Mouse (Mus musculus): ENCODE measurements around the gene Kdm8.
A peak's percentile ranks its signal among the peaks of the same experiment; 100 is the strongest.
"Not testable (repeated sequence)": the region's sequence is repeated elsewhere in the genome, so short reads cannot be mapped to it uniquely, and the experiment has no call there.

Gene Kdm8

GRCm38 (mm10) chr7:125444464-125445401 lies at the start of gene Kdm8:
Gene Kdm8 (plus strand): TSS chr7:125444676.
- DNase-seq (ENCODE audit: low spot score in 2 of 2) = peak; percentile 77 to 86

GRCm38 (mm10) chr7:125398116-125398515 lies 46.4 kb upstream of the Kdm8 start:
- no peak for DNase-seq (ENCODE audit: low spot score in 2 of 2)

- DNase-seq (ENCODE audit: low spot score in 2 of 2) = peak in 1 of 2 experiments; percentile 6
Observed at GRCm38 (mm10) chr7:125398687-125399086, 45.8 kb upstream of the Kdm8 start.

GRCm38 (mm10) chr7:125407136-125407535 lies 37.3 kb upstream of the Kdm8 start:
- no peak for DNase-seq (ENCODE audit: low spot score in 2 of 2)

GRCm38 (mm10) chr7:125415087-125415486 lies 29.4 kb upstream of the Kdm8 start:
- DNase-seq (ENCODE audit: low spot score in 2 of 2) = no peak

- DNase-seq (ENCODE audit: low spot score in 2 of 2) = no peak
Observed at GRCm38 (mm10) chr7:125415776-125416175, 28.7 kb upstream of the Kdm8 start.

GRCm38 (mm10) chr7:125416762-125417161 lies 27.7 kb upstream of the Kdm8 start:
- no peak for DNase-seq (ENCODE audit: low spot score in 2 of 2)

- no peak for DNase-seq (ENCODE audit: low spot score in 2 of 2)
Observed at GRCm38 (mm10) chr7:125418413-125418812, 26.1 kb upstream of the Kdm8 start.

- peak in 1 of 2 experiments; percentile 25 for DNase-seq (ENCODE audit: low spot score in 2 of 2)
Observed at GRCm38 (mm10) chr7:125420190-125420589, 24.3 kb upstream of the Kdm8 start.

- no peak for DNase-seq (ENCODE audit: low spot score in 2 of 2)
Observed at GRCm38 (mm10) chr7:125421911-125422310, 22.6 kb upstream of the Kdm8 start.

- DNase-seq (ENCODE audit: low spot score in 2 of 2) = no peak
Observed at GRCm38 (mm10) chr7:125423056-125423455, 21.4 kb upstream of the Kdm8 start.

- no peak for DNase-seq (ENCODE audit: low spot score in 2 of 2)
Observed at GRCm38 (mm10) chr7:125427492-125428090, 16.9 kb upstream of the Kdm8 start.

- no peak for DNase-seq (ENCODE audit: low spot score in 2 of 2)
Observed at GRCm38 (mm10) chr7:125428381-125428780, 16.1 kb upstream of the Kdm8 start.

GRCm38 (mm10) chr7:125428816-125429500 lies 15.5 kb upstream of the Kdm8 start:
- DNase-seq (ENCODE audit: low spot score in 2 of 2) = not testable (repeated sequence)

GRCm38 (mm10) chr7:125430170-125430842 lies 14.2 kb upstream of the Kdm8 start:
- no peak for DNase-seq (ENCODE audit: low spot score in 2 of 2)

- DNase-seq (ENCODE audit: low spot score in 2 of 2) = no peak
Observed at GRCm38 (mm10) chr7:125433874-125434273, 10.6 kb upstream of the Kdm8 start.

GRCm38 (mm10) chr7:125434666-125435290 lies 9.7 kb upstream of the Kdm8 start:
- no peak for DNase-seq (ENCODE audit: low spot score in 2 of 2)

- no peak for DNase-seq (ENCODE audit: low spot score in 2 of 2)
Observed at GRCm38 (mm10) chr7:125442323-125442722, 2.2 kb upstream of the Kdm8 start.

- DNase-seq (ENCODE audit: low spot score in 2 of 2) = no peak
Observed at GRCm38 (mm10) chr7:125444076-125444463, 406 bp upstream of the Kdm8 start.

- no peak for DNase-seq (ENCODE audit: low spot score in 2 of 2)
Observed at GRCm38 (mm10) chr7:125450678-125451077, 6.2 kb downstream of the Kdm8 start.

GRCm38 (mm10) chr7:125451078-125451477 lies 6.6 kb downstream of the Kdm8 start:
- DNase-seq (ENCODE audit: low spot score in 2 of 2) = no peak

Measured in frontal cortex, postnatal 25 days (tissue).